Mouse (Mus musculus) layer of hippocampus, adult 11-12 months (tissue): Measurements from ENCODE around the gene Hs3st6.
"Not testable (repeated sequence)": the region's sequence is repeated elsewhere in the genome, so short reads cannot be mapped to it uniquely, and the experiment has no call there.

Experiments used
- DNase-seq: peaks from one replicate; pipeline ENCODE4 v3.0.0; 2022; ENCODE audit warnings: low spot score

Hs3st6 gene

GRCm38 (mm10) chr17:24752415-24753394 lies at the start of gene Hs3st6:
Gene Hs3st6 (plus strand): TSS chr17:24752988.
- DNase-seq, result no peak

- DNase-seq, result no peak
Measured at GRCm38 (mm10) chr17:24705821-24706220, 47.0 kb upstream of the Hs3st6 start.

GRCm38 (mm10) chr17:24706982-24707800 lies 45.6 kb upstream of the Hs3st6 start, which contains the start of gene Tbl3:
Gene Tbl3 (minus strand): TSS chr17:24707660.
- peak; percentile 94 for DNase-seq

GRCm38 (mm10) chr17:24707801-24708425 lies 44.9 kb upstream of the Hs3st6 start:
- DNase-seq, result no peak

GRCm38 (mm10) chr17:24708646-24709045 lies 44.1 kb upstream of the Hs3st6 start:
- DNase-seq, result no peak

- no peak for DNase-seq
Measured at GRCm38 (mm10) chr17:24715556-24715955, 37.2 kb upstream of the Hs3st6 start.

GRCm38 (mm10) chr17:24716166-24716682 lies 36.6 kb upstream of the Hs3st6 start:
- DNase-seq, result no peak

GRCm38 (mm10) chr17:24717943-24718342 lies 34.8 kb upstream of the Hs3st6 start, which contains the start of the genes Rnf151 and Rps2:
Gene Rnf151 (minus strand): TSS chr17:24718063.
Gene Rps2 (plus strand): TSS chr17:24718116.
- no peak for DNase-seq

GRCm38 (mm10) chr17:24718938-24719337 lies 33.9 kb upstream of the Hs3st6 start:
- not testable (repeated sequence) for DNase-seq

GRCm38 (mm10) chr17:24719494-24720222 lies 33.1 kb upstream of the Hs3st6 start:
- DNase-seq, result peak; percentile 99

GRCm38 (mm10) chr17:24720616-24721015 lies 32.2 kb upstream of the Hs3st6 start:
- DNase-seq, result not testable (repeated sequence)

- not testable (repeated sequence) for DNase-seq
Measured at GRCm38 (mm10) chr17:24721383-24721955, 31.3 kb upstream of the Hs3st6 start.

GRCm38 (mm10) chr17:24722220-24722924 lies 30.4 kb upstream of the Hs3st6 start:
- no peak for DNase-seq

- no peak for DNase-seq
Measured at GRCm38 (mm10) chr17:24723122-24723880, 29.5 kb upstream of the Hs3st6 start.

- DNase-seq, result no peak
Measured at GRCm38 (mm10) chr17:24723881-24724180, 29.0 kb upstream of the Hs3st6 start.

GRCm38 (mm10) chr17:24724184-24724583 lies 28.6 kb upstream of the Hs3st6 start, which contains the start of gene Ndufb10:
Gene Ndufb10 (minus strand): TSS chr17:24724478.
- DNase-seq, result peak; percentile 98

GRCm38 (mm10) chr17:24725637-24726390 lies 27.0 kb upstream of the Hs3st6 start:
- no peak for DNase-seq

GRCm38 (mm10) chr17:24727618-24728017 lies 25.2 kb upstream of the Hs3st6 start, which contains the start of gene Rpl3l:
Gene Rpl3l (plus strand): TSS chr17:24727820.
- DNase-seq, result no peak
